Mouse (Mus musculus): ENCODE results near the gene C1qtnf1. TPM values are rescaled to one million over a fixed set of nuclear protein-coding genes. Genes with fewer than 3 reads are reported as not detected.
"Not testable (repeated sequence)": the region's sequence is repeated elsewhere in the genome, so short reads cannot be mapped to it uniquely, and the experiment has no call there.

The C1qtnf1 gene
- total RNA-seq (2012; rRNA removed): 0.36 and 0.48 TPM in 2 replicates

GRCm38 (mm10) chr11:118427986-118428385 is at the start of gene C1qtnf1:
Gene C1qtnf1 (plus strand): TSS chr11:118428203.
- Histone ChIP-seq H3K9ac (ENCODE audit: insufficient read depth, low read depth, low read length, poor library complexity, severe bottlenecking) (no peak within 1 kb of the TSS), H3K9me3 (ENCODE audit: control insufficient read depth, insufficient read depth, low read depth, low read length) (no peaks in the 10 kb centered on the region), H3K4me3 (ENCODE audit: insufficient read depth in 1 of 2, low read depth in 1 of 2, low read length in 2 of 2, poor library complexity in 1 of 2, severe bottlenecking in 1 of 2) (no peak within 1 kb of the TSS), H3K4me1 (ENCODE audit: control insufficient read depth in 2 of 2, insufficient read depth in 2 of 2, low read length in 2 of 2, poor library complexity in 1 of 2) (peaks cover 0 to 2% of the 10 kb centered on the region in 2 experiments; a peak in 2 of 4 replicates), H3K36me3 (ENCODE audit: control insufficient read depth, insufficient read depth, low read length, poor library complexity, severe bottlenecking) (no peaks in the 10 kb centered on the region), H3K27ac (ENCODE audit: insufficient read depth, low read depth, low read length, poor library complexity, severe bottlenecking) (no peak within 1 kb of the TSS)
- in situ Hi-C loops (cut with MboI; ENCODE audit: low sequenced_read_pairs in 2 of 2, unreplicated experiment in 2 of 2): no loop called here
- TF ChIP-seq MAFK (IDR thresholded peaks at IDR 0.05; ENCODE audit: insufficient read depth, low read depth, low read length) (no peak), ZNF384 (IDR thresholded peaks at IDR 0.05; ENCODE audit: low read depth, low read length) (no peak), CHD2 (IDR thresholded peaks at IDR 0.05; ENCODE audit: low read depth, low read length) (no peak), ZC3H11A (IDR thresholded peaks at IDR 0.05; ENCODE audit: borderline replicate concordance, low read depth, low read length) (no peak), HCFC1 (IDR thresholded peaks at IDR 0.05; ENCODE audit: borderline replicate concordance, insufficient read depth, low read length) (no peak)
- DNase-seq (ENCODE audit: low read depth, low spot score): no peak

GRCm38 (mm10) chr11:118378656-118379055 is 49.3 kb upstream of the C1qtnf1 start:
- DNase-seq (ENCODE audit: low read depth, low spot score): no peak
- no peak overlapping the region for H3K27ac ChIP-seq (ENCODE audit: insufficient read depth, low read depth, low read length, poor library complexity, severe bottlenecking)
- no peaks in the 10 kb centered on the region for H3K4me1 ChIP-seq (ENCODE audit: control insufficient read depth in 2 of 2, insufficient read depth in 2 of 2, low read length in 2 of 2, poor library complexity in 1 of 2)
- in situ Hi-C loops (cut with MboI; ENCODE audit: low sequenced_read_pairs in 2 of 2, unreplicated experiment in 2 of 2): no loop called here
- no peak overlapping the region for H3K9ac ChIP-seq (ENCODE audit: insufficient read depth, low read depth, low read length, poor library complexity, severe bottlenecking)
- TF ChIP-seq MAFK (IDR thresholded peaks at IDR 0.05; ENCODE audit: insufficient read depth, low read depth, low read length) (no peak), CHD2 (IDR thresholded peaks at IDR 0.05; ENCODE audit: low read depth, low read length) (no peak), ZNF384 (IDR thresholded peaks at IDR 0.05; ENCODE audit: low read depth, low read length) (no peak), ZC3H11A (IDR thresholded peaks at IDR 0.05; ENCODE audit: borderline replicate concordance, low read depth, low read length) (no peak), HCFC1 (IDR thresholded peaks at IDR 0.05; ENCODE audit: borderline replicate concordance, insufficient read depth, low read length) (no peak)
- H3K4me3 ChIP-seq (ENCODE audit: insufficient read depth in 1 of 2, low read depth in 1 of 2, low read length in 2 of 2, poor library complexity in 1 of 2, severe bottlenecking in 1 of 2): no peak overlapping the region
- H3K9me3 ChIP-seq (ENCODE audit: control insufficient read depth, insufficient read depth, low read depth, low read length): no peaks in the 10 kb centered on the region
- H3K36me3 ChIP-seq (ENCODE audit: control insufficient read depth, insufficient read depth, low read length, poor library complexity, severe bottlenecking): no peaks in the 10 kb centered on the region

- no peak for TF ChIP-seq MAFK (IDR thresholded peaks at IDR 0.05; ENCODE audit: insufficient read depth, low read depth, low read length)
- TF ChIP-seq ZC3H11A (IDR thresholded peaks at IDR 0.05; ENCODE audit: borderline replicate concordance, low read depth, low read length): peak; percentile 38; the same call in 1 of the 2 replicates
- no peak for TF ChIP-seq CHD2 (IDR thresholded peaks at IDR 0.05; ENCODE audit: low read depth, low read length)
- TF ChIP-seq ZNF384 (IDR thresholded peaks at IDR 0.05; ENCODE audit: low read depth, low read length): no peak
- TF ChIP-seq HCFC1 (IDR thresholded peaks at IDR 0.05; ENCODE audit: borderline replicate concordance, insufficient read depth, low read length): no peak
- Histone ChIP-seq H3K4me3 (ENCODE audit: insufficient read depth in 1 of 2, low read depth in 1 of 2, low read length in 2 of 2, poor library complexity in 1 of 2, severe bottlenecking in 1 of 2) (no peak overlapping the region), H3K9me3 (ENCODE audit: control insufficient read depth, insufficient read depth, low read depth, low read length) (no peaks in the 10 kb centered on the region), H3K9ac (ENCODE audit: insufficient read depth, low read depth, low read length, poor library complexity, severe bottlenecking) (0 out of 2 replicates have a peak overlapping the region, but pooled peaks have one; percentile 5), H3K36me3 (ENCODE audit: control insufficient read depth, insufficient read depth, low read length, poor library complexity, severe bottlenecking) (no peaks in the 10 kb centered on the region), H3K4me1 (ENCODE audit: control insufficient read depth in 2 of 2, insufficient read depth in 2 of 2, low read length in 2 of 2, poor library complexity in 1 of 2) (no peaks in the 10 kb centered on the region), H3K27ac (ENCODE audit: insufficient read depth, low read depth, low read length, poor library complexity, severe bottlenecking) (no peak overlapping the region)
- in situ Hi-C loops (cut with MboI; ENCODE audit: low sequenced_read_pairs in 2 of 2, unreplicated experiment in 2 of 2): no loop called here
- peak; percentile 66 for DNase-seq (ENCODE audit: low read depth, low spot score)
Measured at GRCm38 (mm10) chr11:118379251-118380009, 48.6 kb upstream of the C1qtnf1 start.

DNA sequence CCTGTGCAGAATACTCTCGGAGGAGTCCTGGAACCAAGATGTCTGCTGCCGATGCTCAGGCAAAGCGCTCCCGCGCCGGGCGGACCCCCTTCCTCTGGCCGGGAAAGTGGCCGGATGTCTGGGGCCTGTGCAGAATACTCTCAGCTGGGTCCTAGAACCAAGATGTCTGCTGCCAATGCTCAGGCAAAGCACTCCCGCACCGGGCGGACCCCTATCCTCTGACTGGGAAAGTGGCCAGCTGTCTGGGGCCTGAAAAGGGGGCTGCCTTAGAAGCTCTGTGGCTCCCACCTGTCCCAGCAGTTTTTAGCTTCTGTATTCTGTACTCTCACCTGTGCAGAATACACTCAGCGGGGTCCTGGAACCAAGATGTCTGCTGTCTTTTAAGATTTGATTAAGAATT is 40.2 kb upstream of the C1qtnf1 start:
- H3K4me1 ChIP-seq (ENCODE audit: control insufficient read depth in 2 of 2, insufficient read depth in 2 of 2, low read length in 2 of 2, poor library complexity in 1 of 2); H3K36me3 ChIP-seq (ENCODE audit: control insufficient read depth, insufficient read depth, low read length, poor library complexity, severe bottlenecking); H3K9me3 ChIP-seq (ENCODE audit: control insufficient read depth, insufficient read depth, low read depth, low read length); H3K4me3 ChIP-seq (ENCODE audit: insufficient read depth in 1 of 2, low read depth in 1 of 2, low read length in 2 of 2, poor library complexity in 1 of 2, severe bottlenecking in 1 of 2); H3K9ac ChIP-seq (ENCODE audit: insufficient read depth, low read depth, low read length, poor library complexity, severe bottlenecking); DNase-seq (ENCODE audit: low read depth, low spot score); H3K27ac ChIP-seq (ENCODE audit: insufficient read depth, low read depth, low read length, poor library complexity, severe bottlenecking); in situ Hi-C loops (cut with MboI; ENCODE audit: low sequenced_read_pairs in 2 of 2, unreplicated experiment in 2 of 2): not testable (repeated sequence)

DNA sequence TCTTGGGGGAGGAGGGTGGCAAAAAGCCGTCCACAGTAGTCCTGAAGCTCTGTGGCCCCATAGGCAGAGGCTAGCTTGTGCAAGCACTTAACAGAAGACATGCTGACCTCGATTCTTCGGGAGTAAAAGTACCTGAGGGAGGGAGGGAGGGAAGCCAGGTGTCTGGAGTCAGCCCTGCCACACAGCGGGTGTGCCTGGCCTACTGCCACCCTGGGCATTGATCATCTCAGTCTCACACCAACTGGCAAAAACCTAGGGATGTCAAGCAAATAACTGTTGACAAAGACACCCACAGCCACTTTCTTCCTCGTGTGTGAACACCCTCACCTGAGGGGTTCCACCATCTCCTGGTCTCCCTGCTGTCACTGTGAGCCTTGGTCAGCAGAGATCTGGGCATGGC is 34.0 kb upstream of the C1qtnf1 start:
- no peaks in the 10 kb centered on the region for H3K36me3 ChIP-seq (ENCODE audit: control insufficient read depth, insufficient read depth, low read length, poor library complexity, severe bottlenecking)
- no peaks in the 10 kb centered on the region for H3K9me3 ChIP-seq (ENCODE audit: control insufficient read depth, insufficient read depth, low read depth, low read length)
- H3K4me3 ChIP-seq (ENCODE audit: insufficient read depth in 1 of 2, low read depth in 1 of 2, low read length in 2 of 2, poor library complexity in 1 of 2, severe bottlenecking in 1 of 2): no peak overlapping the region
- DNase-seq (ENCODE audit: low read depth, low spot score): no peak
- in situ Hi-C loops (cut with MboI; ENCODE audit: low sequenced_read_pairs in 2 of 2, unreplicated experiment in 2 of 2): no loop called here
- H3K9ac ChIP-seq (ENCODE audit: insufficient read depth, low read depth, low read length, poor library complexity, severe bottlenecking): no peak overlapping the region
- no peaks in the 10 kb centered on the region for H3K4me1 ChIP-seq (ENCODE audit: control insufficient read depth in 2 of 2, insufficient read depth in 2 of 2, low read length in 2 of 2, poor library complexity in 1 of 2)
- H3K27ac ChIP-seq (ENCODE audit: insufficient read depth, low read depth, low read length, poor library complexity, severe bottlenecking): no peak overlapping the region
- TF ChIP-seq HCFC1 (IDR thresholded peaks at IDR 0.05; ENCODE audit: borderline replicate concordance, insufficient read depth, low read length): no peak
- TF ChIP-seq MAFK (IDR thresholded peaks at IDR 0.05; ENCODE audit: insufficient read depth, low read depth, low read length): no peak
- no peak for TF ChIP-seq ZC3H11A (IDR thresholded peaks at IDR 0.05; ENCODE audit: borderline replicate concordance, low read depth, low read length)
- TF ChIP-seq CHD2 (IDR thresholded peaks at IDR 0.05; ENCODE audit: low read depth, low read length): no peak
- no peak for TF ChIP-seq ZNF384 (IDR thresholded peaks at IDR 0.05; ENCODE audit: low read depth, low read length)
